Mouse (Mus musculus): ENCODE measurements at regions not wholly inside any gene's neighbourhood (a gene's known extent, or its start where the extent isn't known, plus 50 kb on each side); places are given as distances from the start of the nearest gene placed in this dataset.

GRCm38 (mm10) chr10:117896911-117897643 lies 51.2 kb upstream of the Rap1b start:
- Histone ChIP-seq H3K9me3 (ENCODE audit: control insufficient read depth, low read length) (no peaks in the 10 kb centered on the region), H3K4me3 (ENCODE audit: low read depth, low read length) (no peak overlapping the region), H3K36me3 (ENCODE audit: control insufficient read depth, insufficient read depth, low read length) (no peaks in the 10 kb centered on the region), H3K27me3 (ENCODE audit: control insufficient read depth, insufficient read depth, low read length) (no peaks in the 10 kb centered on the region), H3K27ac (ENCODE audit: low read depth, low read length) (no peak overlapping the region), H3K9ac (ENCODE audit: low read length) (no peak overlapping the region), H3K4me2 (ENCODE audit: low read depth) (no peak overlapping the region), H3K4me1 (ENCODE audit: control insufficient read depth, insufficient read depth, low read length) (no peaks in the 10 kb centered on the region)
- ATAC-seq (ENCODE audit: insufficient read depth, low FRiP score, low TSS enrichment) (no peak), DNase-seq (ENCODE audit: low spot score) (no peak)
- 83% methylated on average over 12 of the region's 12 CpGs for WGBS

- Histone ChIP-seq H3K4me1 (ENCODE audit: control insufficient read depth, insufficient read depth, low read length) (no peaks in the 10 kb centered on the region), H3K9me3 (ENCODE audit: control insufficient read depth, low read length) (no peaks in the 10 kb centered on the region), H3K27ac (ENCODE audit: low read depth, low read length) (no peak overlapping the region), H3K4me3 (ENCODE audit: low read depth, low read length) (no peak overlapping the region), H3K27me3 (ENCODE audit: control insufficient read depth, insufficient read depth, low read length) (no peaks in the 10 kb centered on the region), H3K9ac (ENCODE audit: low read length) (no peak overlapping the region), H3K36me3 (ENCODE audit: control insufficient read depth, insufficient read depth, low read length) (no peaks in the 10 kb centered on the region), H3K4me2 (ENCODE audit: low read depth) (no peak overlapping the region)
- ATAC-seq (ENCODE audit: insufficient read depth, low FRiP score, low TSS enrichment): no peak
- 88% methylated on average over 5 of the region's 5 CpGs for WGBS
- DNase-seq (ENCODE audit: low spot score): no peak
Observed at GRCm38 (mm10) chr10:117897766-117898165, 51.9 kb upstream of the Rap1b start.

GRCm38 (mm10) chr10:117898391-117898790 lies 52.6 kb upstream of the Rap1b start:
- DNase-seq (ENCODE audit: low spot score) (no peak), ATAC-seq (ENCODE audit: insufficient read depth, low FRiP score, low TSS enrichment) (no peak)
- Histone ChIP-seq H3K4me3 (ENCODE audit: low read depth, low read length) (no peak overlapping the region), H3K36me3 (ENCODE audit: control insufficient read depth, insufficient read depth, low read length) (no peaks in the 10 kb centered on the region), H3K27ac (ENCODE audit: low read depth, low read length) (no peak overlapping the region), H3K9ac (ENCODE audit: low read length) (no peak overlapping the region), H3K9me3 (ENCODE audit: control insufficient read depth, low read length) (no peaks in the 10 kb centered on the region), H3K4me1 (ENCODE audit: control insufficient read depth, insufficient read depth, low read length) (no peaks in the 10 kb centered on the region), H3K4me2 (ENCODE audit: low read depth) (no peak overlapping the region), H3K27me3 (ENCODE audit: control insufficient read depth, insufficient read depth, low read length) (no peaks in the 10 kb centered on the region)
- WGBS: 87% methylated on average over 3 of the region's 3 CpGs

GRCm38 (mm10) chr10:117899410-117899935 lies 53.6 kb upstream of the Rap1b start:
- WGBS: 73% methylated on average over 13 of the region's 13 CpGs
- no peaks in the 10 kb centered on the region for H3K36me3 ChIP-seq (ENCODE audit: control insufficient read depth, insufficient read depth, low read length)
- no peaks in the 10 kb centered on the region for H3K4me1 ChIP-seq (ENCODE audit: control insufficient read depth, insufficient read depth, low read length)
- H3K4me2 ChIP-seq (ENCODE audit: low read depth): no peak overlapping the region
- H3K4me3 ChIP-seq (ENCODE audit: low read depth, low read length): no peak overlapping the region
- no peak overlapping the region for H3K9ac ChIP-seq (ENCODE audit: low read length)
- no peak for DNase-seq (ENCODE audit: low spot score)
- no peak overlapping the region for H3K27ac ChIP-seq (ENCODE audit: low read depth, low read length)
- ATAC-seq (ENCODE audit: insufficient read depth, low FRiP score, low TSS enrichment): no peak
- H3K27me3 ChIP-seq (ENCODE audit: control insufficient read depth, insufficient read depth, low read length): no peaks in the 10 kb centered on the region
- H3K9me3 ChIP-seq (ENCODE audit: control insufficient read depth, low read length): no peaks in the 10 kb centered on the region

GRCm38 (mm10) chr10:117905666-117906266 lies 59.9 kb upstream of the Rap1b start:
- Histone ChIP-seq H3K27ac (ENCODE audit: low read depth, low read length) (no peak overlapping the region), H3K4me2 (ENCODE audit: low read depth) (peak overlapping the region; percentile 58), H3K9me3 (ENCODE audit: control insufficient read depth, low read length) (no peaks in the 10 kb centered on the region), H3K9ac (ENCODE audit: low read length) (peak overlapping the region; percentile 59), H3K27me3 (ENCODE audit: control insufficient read depth, insufficient read depth, low read length) (no peaks in the 10 kb centered on the region), H3K36me3 (ENCODE audit: control insufficient read depth, insufficient read depth, low read length) (no peaks in the 10 kb centered on the region), H3K4me1 (ENCODE audit: control insufficient read depth, insufficient read depth, low read length) (no peaks in the 10 kb centered on the region), H3K4me3 (ENCODE audit: low read depth, low read length) (peak overlapping the region; percentile 28)
- DNase-seq (ENCODE audit: low spot score) (peak; percentile 30), ATAC-seq (ENCODE audit: insufficient read depth, low FRiP score, low TSS enrichment) (no peak)
- WGBS: 21% methylated on average over 27 of the region's 27 CpGs

GRCm38 (mm10) chr10:117906267-117906811 lies 60.5 kb upstream of the Rap1b start:
- WGBS: 39% methylated on average over 11 of the region's 11 CpGs
- H3K27ac ChIP-seq (ENCODE audit: low read depth, low read length): no peak overlapping the region
- H3K9ac ChIP-seq (ENCODE audit: low read length): 0 out of 2 replicates have a peak overlapping the region, but pooled peaks have one; percentile 11

GRCm38 (mm10) chr10:117908079-117908675 lies 62.3 kb upstream of the Rap1b start:
- Histone ChIP-seq H3K27ac (ENCODE audit: low read depth, low read length) (no peak overlapping the region), H3K36me3 (ENCODE audit: control insufficient read depth, insufficient read depth, low read length) (no peaks in the 10 kb centered on the region), H3K4me2 (ENCODE audit: low read depth) (no peak overlapping the region), H3K9ac (ENCODE audit: low read length) (no peak overlapping the region), H3K4me1 (ENCODE audit: control insufficient read depth, insufficient read depth, low read length) (no peaks in the 10 kb centered on the region), H3K9me3 (ENCODE audit: control insufficient read depth, low read length) (no peaks in the 10 kb centered on the region), H3K4me3 (ENCODE audit: low read depth, low read length) (no peak overlapping the region), H3K27me3 (ENCODE audit: control insufficient read depth, insufficient read depth, low read length) (no peaks in the 10 kb centered on the region)
- ATAC-seq (ENCODE audit: insufficient read depth, low FRiP score, low TSS enrichment): no peak
- 85% methylated on average over 16 of the region's 16 CpGs for WGBS
- DNase-seq (ENCODE audit: low spot score): no peak

More at GRCm38 (mm10) chr10:117906267-117906811, 60.5 kb upstream of the Rap1b start:
- Histone ChIP-seq H3K36me3 (ENCODE audit: control insufficient read depth, insufficient read depth, low read length) (no peaks in the 10 kb centered on the region), H3K27me3 (ENCODE audit: control insufficient read depth, insufficient read depth, low read length) (no peaks in the 10 kb centered on the region), H3K4me1 (ENCODE audit: control insufficient read depth, insufficient read depth, low read length) (no peaks in the 10 kb centered on the region), H3K9me3 (ENCODE audit: control insufficient read depth, low read length) (no peaks in the 10 kb centered on the region), H3K4me3 (ENCODE audit: low read depth, low read length) (no peak overlapping the region; the same call in 1 of the 2 replicates), H3K4me2 (ENCODE audit: low read depth) (peak overlapping the region; percentile 58)
- ATAC-seq (ENCODE audit: insufficient read depth, low FRiP score, low TSS enrichment) (peak; percentile 81; the same call in 1 of the 2 replicates), DNase-seq (ENCODE audit: low spot score) (peak; percentile 65)

- Histone ChIP-seq H3K4me2 (ENCODE audit: low read depth) (no peak overlapping the region), H3K9ac (ENCODE audit: low read length) (no peak overlapping the region), H3K4me1 (ENCODE audit: control insufficient read depth, insufficient read depth, low read length) (no peaks in the 10 kb centered on the region), H3K27me3 (ENCODE audit: control insufficient read depth, insufficient read depth, low read length) (no peaks in the 10 kb centered on the region), H3K4me3 (ENCODE audit: low read depth, low read length) (no peak overlapping the region), H3K27ac (ENCODE audit: low read depth, low read length) (no peak overlapping the region), H3K9me3 (ENCODE audit: control insufficient read depth, low read length) (no peaks in the 10 kb centered on the region), H3K36me3 (ENCODE audit: control insufficient read depth, insufficient read depth, low read length) (no peaks in the 10 kb centered on the region)
- WGBS: 90% methylated on average over 4 of the region's 4 CpGs
- ATAC-seq (ENCODE audit: insufficient read depth, low FRiP score, low TSS enrichment) (no peak), DNase-seq (ENCODE audit: low spot score) (no peak)
Observed at GRCm38 (mm10) chr10:117909155-117909554, 63.3 kb upstream of the Rap1b start.

Data from neural tube, embryonic 11.5 days (tissue).